Mouse (Mus musculus) bone marrow macrophage, adult 2 months (primary cell): ENCODE measurements around the gene Tbxas1. TPM values are rescaled to one million over a fixed set of nuclear protein-coding genes. Genes with fewer than 3 reads are reported as not detected.

ENCODE experiments used
- H3K27ac ChIP-seq: 2 replicates; pipeline ENCODE4 v1.5.1; 2012; ENCODE audit warnings: low read depth, low read length; ENCODE audit not compliant: insufficient read depth
- H3K4me1 ChIP-seq: 2 replicates; pipeline ENCODE4 v1.6.1; 2012; ENCODE audit warnings: low read length; ENCODE audit not compliant: control insufficient read depth, insufficient read depth
- H3K4me3 ChIP-seq: 2 replicates; pipeline ENCODE4 v1.5.1; 2012; ENCODE audit warnings: mild to moderate bottlenecking, low read length, moderate library complexity; ENCODE audit not compliant: insufficient read depth
- CTCF ChIP-seq: IDR thresholded peaks from 2 replicates; pipeline ENCODE4 v1.5.1; 2012; ENCODE audit warnings: low read depth, mild to moderate bottlenecking, low read length, moderate library complexity
- POLR2A ChIP-seq: IDR thresholded peaks from 2 replicates; pipeline ENCODE4 v1.6.1; 2012; ENCODE audit warnings: mild to moderate bottlenecking, low read depth, low read length, borderline replicate concordance
- polyA plus RNA-seq: library from polyadenylated mRNA; stranded (reverse); fragments of >200 nt; gene quantifications from 2 replicates; pipeline ENCODE4 v1.2.4, GENCODE M21; 2012; ENCODE audit not compliant: missing spikeins, insufficient read depth, insufficient read length

Tbxas1 gene
- polyA plus RNA-seq, 1 experiment: 115 TPM

- TF ChIP-seq CTCF: no peak
- TF ChIP-seq POLR2A: no peak
- no peak overlapping the region for H3K27ac ChIP-seq
- no peaks in the 10 kb centered on the region; the same call in 1 of the 2 replicates for H3K4me1 ChIP-seq
- no peak overlapping the region for H3K4me3 ChIP-seq
Measured at GRCm38 (mm10) chr6:38926135-38926962, 51.1 kb downstream of the Tbxas1 start.

- Histone ChIP-seq H3K4me3 (no peak overlapping the region), H3K4me1 (no peaks in the 10 kb centered on the region), H3K27ac (no peak overlapping the region)
- no peak for TF ChIP-seq POLR2A
- TF ChIP-seq CTCF: no peak
Measured at GRCm38 (mm10) chr6:38926963-38927361, 51.8 kb downstream of the Tbxas1 start.

- no peak overlapping the region for H3K4me3 ChIP-seq
- no peak for TF ChIP-seq POLR2A
- TF ChIP-seq CTCF: no peak
- H3K27ac ChIP-seq: no peak overlapping the region
- H3K4me1 ChIP-seq: no peaks in the 10 kb centered on the region
Measured at GRCm38 (mm10) chr6:38928489-38928888, 53.3 kb downstream of the Tbxas1 start.

- H3K4me3 ChIP-seq: no peak overlapping the region
- TF ChIP-seq CTCF (no peak), POLR2A (no peak)
- peaks cover 33% of the 10 kb centered on the region for H3K4me1 ChIP-seq
- H3K27ac ChIP-seq: no peak overlapping the region
Measured at GRCm38 (mm10) chr6:38936009-38936408, 60.8 kb downstream of the Tbxas1 start.

GRCm38 (mm10) chr6:38938421-38938820 is 63.2 kb downstream of the Tbxas1 start:
- TF ChIP-seq CTCF (no peak), POLR2A (no peak)
- Histone ChIP-seq H3K27ac (peak overlapping the region; percentile 81), H3K4me1 (peaks cover 45% of the 10 kb centered on the region), H3K4me3 (no peak overlapping the region)

- TF ChIP-seq POLR2A (no peak), CTCF (no peak)
- H3K4me1 ChIP-seq: peaks cover 45% of the 10 kb centered on the region
- peak overlapping the region; percentile 81 for H3K27ac ChIP-seq
- no peak overlapping the region for H3K4me3 ChIP-seq
Measured at GRCm38 (mm10) chr6:38939096-38939495, 63.9 kb downstream of the Tbxas1 start.

- H3K4me1 ChIP-seq: peaks cover 54% of the 10 kb centered on the region
- TF ChIP-seq CTCF (no peak), POLR2A (no peak)
- H3K4me3 ChIP-seq: no peak overlapping the region
- peak overlapping the region; percentile 90 for H3K27ac ChIP-seq
Measured at GRCm38 (mm10) chr6:38941016-38941415, 65.8 kb downstream of the Tbxas1 start.

GRCm38 (mm10) chr6:38942771-38943170 is 67.6 kb downstream of the Tbxas1 start:
- TF ChIP-seq CTCF (no peak), POLR2A (no peak)
- Histone ChIP-seq H3K4me3 (no peak overlapping the region), H3K4me1 (peaks cover 49% of the 10 kb centered on the region), H3K27ac (no peak overlapping the region)

GRCm38 (mm10) chr6:38944392-38944791 is 69.2 kb downstream of the Tbxas1 start:
- H3K4me3 ChIP-seq: no peak overlapping the region
- H3K4me1 ChIP-seq: peaks cover 46% of the 10 kb centered on the region
- no peak overlapping the region for H3K27ac ChIP-seq
- TF ChIP-seq CTCF: no peak
- TF ChIP-seq POLR2A: no peak

GRCm38 (mm10) chr6:38944826-38945225 is 69.6 kb downstream of the Tbxas1 start:
- peaks cover 46% of the 10 kb centered on the region for H3K4me1 ChIP-seq

GRCm38 (mm10) chr6:38945681-38946080 is 70.5 kb downstream of the Tbxas1 start:
- TF ChIP-seq POLR2A (no peak), CTCF (no peak)
- Histone ChIP-seq H3K4me1 (peaks cover 44% of the 10 kb centered on the region), H3K4me3 (no peak overlapping the region), H3K27ac (no peak overlapping the region)

More at GRCm38 (mm10) chr6:38944826-38945225, 69.6 kb downstream of the Tbxas1 start:
- Histone ChIP-seq H3K27ac (no peak overlapping the region), H3K4me3 (no peak overlapping the region)
- TF ChIP-seq CTCF (no peak), POLR2A (no peak)

GRCm38 (mm10) chr6:38947282-38947681 is 72.1 kb downstream of the Tbxas1 start:
- Histone ChIP-seq H3K27ac (no peak overlapping the region), H3K4me3 (no peak overlapping the region), H3K4me1 (peaks cover 42% of the 10 kb centered on the region)
- TF ChIP-seq CTCF (no peak), POLR2A (no peak)
